Mouse (Mus musculus): ENCODE results near the gene Slc3a1.

DNA sequence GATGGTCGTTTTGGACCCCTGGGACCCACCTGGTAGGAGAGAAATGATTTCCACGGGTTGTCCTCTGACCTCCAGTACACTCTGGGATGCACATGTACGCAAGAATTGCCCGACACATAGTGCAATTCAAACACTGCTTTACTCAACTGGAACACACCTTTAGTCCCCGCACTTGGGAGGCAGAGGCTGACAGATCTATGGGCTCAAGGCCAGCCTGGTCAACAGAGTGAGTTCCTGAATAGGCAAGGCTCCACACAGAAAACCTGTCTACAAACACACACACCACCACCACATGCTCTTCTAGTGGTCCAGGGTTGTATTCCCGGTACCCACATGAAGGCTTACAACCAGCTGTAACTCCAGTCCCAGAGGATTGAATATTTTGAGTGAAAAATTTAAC, 3.0 kb upstream of the Slc3a1 start:
- TF ChIP-seq GATA1 (IDR thresholded peaks at IDR 0.05; ENCODE audit: borderline replicate concordance, low read length), result no peak
- TF ChIP-seq CTCF (IDR thresholded peaks at IDR 0.05; ENCODE audit: low read depth, low read length), result no peak
- no peak for TF ChIP-seq TAL1 (conservative IDR thresholded peaks at IDR 0.05; ENCODE audit: low read depth, low read length)
- no peak for TF ChIP-seq POLR2AphosphoS5 (IDR thresholded peaks at IDR 0.05; ENCODE audit: insufficient replicate concordance, low read depth, low read length)
- no peak for TF ChIP-seq GATA2 (IDR thresholded peaks at IDR 0.05; ENCODE audit: borderline replicate concordance, low read depth, low read length)

Data from G1E (cell line).